Mouse (Mus musculus) heart, adult 2 months (tissue): ENCODE measurements around the gene Sell.

Experiments used
- CTCF ChIP-seq: fragments of 200-600 bp; IDR thresholded peaks from 2 replicates; pipeline ENCODE4 v1.8.1; 2022; ENCODE audit warnings: antibody characterized with exemption, mild to moderate bottlenecking, moderate library complexity
- EP300 ChIP-seq: fragments of 200-500 bp; IDR thresholded peaks from 2 replicates; pipeline ENCODE4 v1.6.1; 2011; ENCODE audit warnings: low read depth, low read length, control low read depth; ENCODE audit not compliant: insufficient read depth
- POLR2A ChIP-seq: fragments of 200-500 bp; IDR thresholded peaks from 2 replicates; pipeline ENCODE4 v1.6.1; 2011; ENCODE audit warnings: mild to moderate bottlenecking, low read depth, low read length, control low read depth; ENCODE audit not compliant: insufficient read depth

DNA sequence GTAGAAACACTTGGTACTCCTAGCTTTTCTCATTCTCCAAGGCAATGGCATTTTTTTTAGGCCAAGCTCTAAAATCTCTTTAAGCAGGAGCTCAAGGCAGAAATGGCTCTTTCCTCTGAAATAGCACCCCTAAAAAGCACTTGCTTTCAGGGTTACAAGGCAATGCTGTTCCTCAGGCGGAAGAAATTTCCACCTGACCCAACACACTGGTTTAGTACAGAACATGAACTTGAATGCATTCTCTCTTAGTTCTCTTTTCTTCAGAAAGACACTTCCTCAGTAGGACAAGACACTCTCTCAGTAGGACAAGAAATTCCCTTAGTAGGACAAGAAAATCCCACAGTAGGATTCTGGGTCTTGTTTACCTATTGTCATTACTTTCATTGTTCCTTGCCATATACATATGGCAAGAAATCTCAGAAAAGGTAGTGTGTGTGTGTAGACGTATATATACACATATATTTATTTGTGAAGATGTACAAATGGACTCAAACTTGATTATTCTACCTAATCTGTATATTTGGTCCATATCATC, 12.9 kb downstream of the Sell start:
- TF ChIP-seq CTCF (no peak), POLR2A (no peak), EP300 (no peak)
